Mouse (Mus musculus) heart, adult 2 months (tissue): ENCODE results near the gene Wipi2. TPM values are rescaled to one million over a fixed set of nuclear protein-coding genes. Genes with fewer than 3 reads are reported as not detected.

Source experiments
- DNase-seq, 2 experiments: peaks; one replicate each; pipeline ENCODE4 v3.0.0; 2021
- H3K27ac ChIP-seq: fragments of 200-600 bp; 2 replicates; pipeline ENCODE4 v1.8.1; 2022
- H3K27me3 ChIP-seq: fragments of 200-500 bp; 2 replicates; pipeline ENCODE4 v1.6.1; 2012; ENCODE audit warnings: mild to moderate bottlenecking, low read length, inconsistent platforms, mixed read lengths; ENCODE audit not compliant: control insufficient read depth, insufficient read depth
- H3K36me3 ChIP-seq: fragments of 200-500 bp; 2 replicates; pipeline ENCODE4 v1.6.1; 2012; ENCODE audit warnings: low read length, inconsistent platforms; ENCODE audit not compliant: control insufficient read depth, insufficient read depth
- H3K4me1 ChIP-seq: fragments of 200-500 bp; 2 replicates; pipeline ENCODE4 v1.6.1; 2011; ENCODE audit warnings: low read length; ENCODE audit not compliant: control insufficient read depth, insufficient read depth
- H3K4me3 ChIP-seq: fragments of 200-600 bp; 2 replicates; pipeline ENCODE4 v1.8.1; 2022
- H3K79me2 ChIP-seq: fragments of 200-500 bp; replicated peaks from 2 replicates; pipeline ENCODE4 v1.6.1; 2012; ENCODE audit warnings: mild to moderate bottlenecking, inconsistent platforms, low read length, moderate library complexity, mixed read lengths; ENCODE audit not compliant: control insufficient read depth, insufficient read depth
- H3K9ac ChIP-seq: fragments of 200-500 bp; 2 replicates; pipeline ENCODE4 v1.6.1; 2012; ENCODE audit warnings: low read depth, mild to moderate bottlenecking, control low read depth, inconsistent platforms, low read length, mixed read lengths
- CTCF ChIP-seq: fragments of 200-600 bp; IDR thresholded peaks from 2 replicates; pipeline ENCODE4 v1.8.1; 2022; ENCODE audit warnings: antibody characterized with exemption, mild to moderate bottlenecking, moderate library complexity
- EP300 ChIP-seq: fragments of 200-500 bp; IDR thresholded peaks from 2 replicates; pipeline ENCODE4 v1.6.1; 2011; ENCODE audit warnings: low read depth, low read length, control low read depth; ENCODE audit not compliant: insufficient read depth
- POLR2A ChIP-seq: fragments of 200-500 bp; IDR thresholded peaks from 2 replicates; pipeline ENCODE4 v1.6.1; 2011; ENCODE audit warnings: mild to moderate bottlenecking, low read depth, low read length, control low read depth; ENCODE audit not compliant: insufficient read depth
- WGBS: fragments of 180-500 bp; shearing (Covaris S2); methylation state at CpG from one replicate; pipeline ENCODE4 v1.1.7; 2018; 5-methylcytosine and 5-hydroxymethylcytosine counted together
- intact Hi-C: fragments of 180-260 bp; cut with DNase I; formaldehyde crosslinking; loops from one replicate; pipeline ENCODE4 v1.15.1; 2025
- polyA plus RNA-seq: library from polyadenylated mRNA; depleted of rRNA; stranded (reverse); fragments of >200 nt; gene quantifications from 2 replicates; pipeline ENCODE4 v1.2.3, GENCODE M21; 2012
- total RNA-seq, 2 experiments: library from RNA; stranded (reverse); gene quantifications; 2 replicates each; pipeline ENCODE4 v1.2.3; 2021

Wipi2 gene
- total and polyA plus RNA-seq, 3 experiments = 24.1 to 43.0 (median 33.2) TPM

- no peaks in the 10 kb centered on the region for H3K36me3 ChIP-seq
- no peak within 1 kb of the TSS for H3K9ac ChIP-seq
- no peak within 1 kb of the TSS for H3K27ac ChIP-seq
- H3K27me3 ChIP-seq = peaks cover 4% of the 10 kb centered on the region; the same call in 1 of the 2 replicates
- 50% methylated on average over 14 of the region's 14 CpGs for whole genome bisulfite sequencing
- no peaks in the 10 kb centered on the region for H3K4me1 ChIP-seq
- TF ChIP-seq CTCF (no peak), EP300 (no peak), POLR2A (no peak)
- intact Hi-C loops = no loop called here
- H3K79me2 ChIP-seq = no peaks in the 10 kb centered on the region
- H3K4me3 ChIP-seq = no peak within 1 kb of the TSS
- no peak for DNase-seq
Observed at GRCm38 (mm10) chr5:142692248-142692647, 64.8 kb downstream of the Wipi2 start, which contains the start of gene Slc29a4. TSS of gene Slc29a4 (plus strand) at chr5:142692512.

DNA sequence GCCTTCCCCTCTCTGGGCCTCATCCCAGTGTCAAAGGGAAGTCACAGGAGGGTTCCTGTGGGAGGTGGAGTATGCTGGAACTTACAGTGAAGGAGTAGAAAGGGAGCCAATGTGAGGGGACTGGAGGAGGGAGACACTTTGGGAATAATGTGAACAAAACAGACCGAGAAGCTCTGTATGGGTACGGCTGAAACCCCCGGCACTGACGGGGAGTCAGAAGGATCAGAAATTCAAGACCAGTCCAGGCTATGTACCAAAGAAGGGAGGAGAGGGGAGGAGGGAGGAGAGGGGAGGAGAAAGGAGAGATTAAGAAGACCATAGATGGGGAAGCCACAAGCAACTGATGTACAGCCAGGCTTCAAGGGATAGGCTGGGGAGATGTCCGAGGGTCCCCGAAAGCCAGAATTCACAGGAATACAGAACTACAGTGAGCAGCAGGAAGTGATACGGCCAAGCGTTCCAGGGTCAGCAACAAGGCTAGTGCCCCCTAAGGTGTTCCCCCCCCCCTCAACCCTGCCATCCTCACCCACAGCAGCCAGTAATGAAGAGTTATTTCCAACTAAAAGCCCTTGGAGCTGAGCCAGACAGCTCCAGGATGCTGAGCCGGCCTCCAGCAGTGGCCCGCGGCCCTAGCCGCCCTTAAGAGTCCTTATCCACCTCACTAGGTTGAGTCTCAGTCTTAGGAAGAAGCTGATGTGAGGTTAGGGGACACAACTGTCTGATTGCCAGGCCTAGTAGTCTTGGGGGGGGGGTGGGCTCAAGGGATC, 65.7 kb downstream of the Wipi2 start:
- Histone ChIP-seq H3K27me3 (peaks cover 4% of the 10 kb centered on the region; the same call in 1 of the 2 replicates), H3K27ac (no peak overlapping the region), H3K9ac (no peak overlapping the region), H3K79me2 (no peaks in the 10 kb centered on the region), H3K4me1 (no peaks in the 10 kb centered on the region), H3K4me3 (no peak overlapping the region), H3K36me3 (no peaks in the 10 kb centered on the region)
- 58% methylated on average over 12 of the region's 12 CpGs for WGBS
- intact Hi-C loops = no loop called here
- TF ChIP-seq POLR2A = no peak
- no peak for TF ChIP-seq EP300
- TF ChIP-seq CTCF = no peak
- DNase-seq = no peak

DNA sequence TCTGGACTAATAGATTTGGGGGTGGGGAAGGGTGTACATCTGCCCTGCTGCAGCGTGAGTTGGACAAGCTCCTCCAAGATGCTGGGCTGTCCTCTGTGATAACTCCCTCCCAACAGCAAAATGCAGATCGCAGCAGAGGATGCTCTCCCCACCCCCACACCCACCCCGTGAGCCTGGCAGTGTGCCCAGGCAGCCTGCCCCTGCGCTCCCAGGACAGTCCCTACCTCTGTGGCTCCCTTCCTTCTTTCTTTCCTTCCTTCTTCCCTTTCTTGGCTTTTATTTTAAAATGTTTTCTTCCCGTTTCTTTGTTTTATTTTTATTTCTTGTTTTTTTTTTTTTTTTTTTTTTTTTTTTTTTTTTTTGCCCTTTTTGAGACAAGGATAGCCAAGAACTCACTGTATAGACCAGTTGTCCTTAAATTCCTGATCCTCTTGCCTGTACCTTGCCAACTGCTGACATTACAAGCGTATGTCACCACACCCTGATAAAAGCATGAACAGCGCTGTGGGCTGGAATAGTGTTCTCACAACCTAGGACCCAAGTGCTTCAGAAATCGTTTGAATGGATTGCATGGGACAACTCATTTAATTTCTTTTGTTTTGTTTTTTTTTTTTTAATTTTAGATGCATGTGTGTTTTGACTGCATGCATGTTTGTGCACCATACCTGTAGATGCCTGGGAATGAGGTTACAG, 66.4 kb downstream of the Wipi2 start:
- no peak for TF ChIP-seq CTCF
- no peak for TF ChIP-seq EP300
- TF ChIP-seq POLR2A = no peak
- intact Hi-C loops = no loop called here
- H3K27ac ChIP-seq = no peak overlapping the region
- no peaks in the 10 kb centered on the region for H3K4me1 ChIP-seq
- H3K36me3 ChIP-seq = no peaks in the 10 kb centered on the region
- H3K4me3 ChIP-seq = no peak overlapping the region
- H3K27me3 ChIP-seq = peaks cover 4% of the 10 kb centered on the region; the same call in 1 of the 2 replicates
- DNase-seq = no peak
- no peak overlapping the region for H3K9ac ChIP-seq
- no peaks in the 10 kb centered on the region for H3K79me2 ChIP-seq
- WGBS = 38% methylated on average over 8 of the region's 8 CpGs

GRCm38 (mm10) chr5:142694627-142695340, 67.3 kb downstream of the Wipi2 start:
- intact Hi-C loops = no loop called here
- Histone ChIP-seq H3K79me2 (no peaks in the 10 kb centered on the region), H3K36me3 (no peaks in the 10 kb centered on the region), H3K4me3 (no peak overlapping the region), H3K27ac (no peak overlapping the region), H3K9ac (no peak overlapping the region), H3K4me1 (no peaks in the 10 kb centered on the region), H3K27me3 (peaks cover 4% of the 10 kb centered on the region; the same call in 1 of the 2 replicates)
- TF ChIP-seq POLR2A (no peak), CTCF (no peak), EP300 (no peak)
- DNase-seq = no peak
- WGBS = 12% methylated on average over 12 of the region's 12 CpGs

DNA sequence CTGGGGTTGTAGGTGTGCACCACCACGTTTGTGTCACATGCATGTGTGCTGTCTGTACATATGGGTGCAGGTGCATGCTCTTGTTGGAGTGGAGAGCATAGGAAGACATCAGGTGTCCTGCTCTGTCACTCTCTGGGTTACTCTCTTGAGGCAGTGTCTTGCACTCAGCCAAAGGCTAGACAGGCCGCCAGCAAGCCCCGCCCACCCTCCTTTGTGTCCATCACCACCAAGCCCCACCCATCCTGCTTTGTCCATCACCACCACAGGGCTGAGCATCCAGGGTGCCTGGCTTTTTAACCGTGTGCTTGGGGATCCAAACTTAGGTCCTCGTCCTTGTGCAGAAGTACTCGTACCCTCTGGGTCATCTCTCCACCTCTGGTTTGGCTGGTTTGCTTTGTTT, 68.8 kb downstream of the Wipi2 start:
- 23% methylated on average over 6 of the region's 6 CpGs for whole genome bisulfite sequencing
- Histone ChIP-seq H3K27me3 (peaks cover 7% of the 10 kb centered on the region), H3K36me3 (no peaks in the 10 kb centered on the region), H3K4me1 (no peaks in the 10 kb centered on the region), H3K4me3 (no peak overlapping the region), H3K27ac (no peak overlapping the region), H3K79me2 (no peaks in the 10 kb centered on the region), H3K9ac (no peak overlapping the region)
- TF ChIP-seq CTCF (no peak), POLR2A (no peak), EP300 (no peak)
- intact Hi-C loops = no loop called here
- DNase-seq = no peak

GRCm38 (mm10) chr5:142696865-142697264, 69.4 kb downstream of the Wipi2 start:
- H3K36me3 ChIP-seq = no peaks in the 10 kb centered on the region
- no peaks in the 10 kb centered on the region for H3K4me1 ChIP-seq
- H3K27ac ChIP-seq = no peak overlapping the region
- intact Hi-C loops = no loop called here
- WGBS = 85% methylated on average over 6 of the region's 6 CpGs
- TF ChIP-seq EP300 (no peak), CTCF (no peak), POLR2A (no peak)
- H3K4me3 ChIP-seq = no peak overlapping the region
- DNase-seq = no peak
- H3K27me3 ChIP-seq = peaks cover 7% of the 10 kb centered on the region
- no peaks in the 10 kb centered on the region for H3K79me2 ChIP-seq
- H3K9ac ChIP-seq = no peak overlapping the region
